7 mouse cellular contexts compared by ENCODE assay signal in genomic region chr17:27881518-27881917, GRCm38 (mm10). TPM values are rescaled to one million over a fixed set of nuclear protein-coding genes. Genes with fewer than 3 reads are reported as not detected.
DNase-seq lines count a peak whose midpoint lies in the region; ATAC-seq lines count a peak whose summit lies in the region.

No protein-coding gene starts in this region.

- H3K36me3 ChIP-seq in forebrain, embryonic 12.5 days (replicated peaks), result peaks cover 60% of the 10 kb centered on the region

- H3K27ac ChIP-seq in forebrain, embryonic 12.5 days, result no peak overlapping the region

- 69% methylated on average over 11 of the region's 11 CpGs for WGBS in forebrain, embryonic 12.5 days

- H3K9ac ChIP-seq in forebrain, embryonic 12.5 days, result no peak overlapping the region

- no peak overlapping the region for H3K4me2 ChIP-seq in forebrain, embryonic 12.5 days

- H3K4me3 ChIP-seq in forebrain, embryonic 12.5 days (replicated peaks), result no peak overlapping the region

- peak; percentile 18; the same call in 1 of the 2 replicates for ATAC-seq in common myeloid progenitor, adult 5-6 weeks (replicated peaks; ENCODE audit: low read depth, poor library complexity, severe bottlenecking)
- ATAC-seq in forebrain, embryonic 12.5 days (ENCODE audit: low FRiP score), result no peak

- H3K27me3 ChIP-seq in forebrain, embryonic 12.5 days, result no peaks in the 10 kb centered on the region

- no peaks in the 10 kb centered on the region for H3K4me1 ChIP-seq in forebrain, embryonic 12.5 days

- H3K9me3 ChIP-seq in forebrain, embryonic 12.5 days, result no peaks in the 10 kb centered on the region

- DNase-seq in kidney, adult 18-20 months, result peak; percentile 11
- no peak for DNase-seq in kidney, adult 11 months
- peak; percentile 60 for DNase-seq in R1 (ENCODE audit: low read depth, low spot score)
- peak; percentile 54 for DNase-seq in lung, postnatal 10 days
- no peak for DNase-seq in layer of hippocampus, adult 11-12 months (ENCODE audit: low spot score)

RNA-seq across cellular contexts. Expression of gene Uhrf1bp1, which starts 25.3 kb away (rescaled TPM):
- total RNA-seq in common myeloid progenitor, adult 5-6 weeks (2017), result 10.5 and 13.1 TPM in 2 replicates
- polyA plus RNA-seq in forebrain, embryonic 12.5 days (2016; fragmentation: Nextera tagmentation; extraction: Ambion mirVana), result 10.0 and 10.5 TPM in 2 replicates

RNA-seq across cellular contexts. Expression of gene Anks1, which starts 27.6 kb away (rescaled TPM):
- 28.7 and 40.5 TPM in 2 replicates for total RNA-seq in common myeloid progenitor, adult 5-6 weeks (2017)
- polyA plus RNA-seq in forebrain, embryonic 12.5 days (2016; fragmentation: Nextera tagmentation; extraction: Ambion mirVana), result 61.0 and 84.9 TPM in 2 replicates

RNA-seq across cellular contexts. Expression of gene Taf11, which starts 28.1 kb away (rescaled TPM):
- 29.2 and 35.7 TPM in 2 replicates for total RNA-seq in common myeloid progenitor, adult 5-6 weeks (2017)
- polyA plus RNA-seq in forebrain, embryonic 12.5 days (2016; fragmentation: Nextera tagmentation; extraction: Ambion mirVana), result 100 and 101 TPM in 2 replicates

RNA-seq across cellular contexts. Expression of gene Snrpc, which starts 43.6 kb away (rescaled TPM):
- 116 and 132 TPM in 2 replicates for total RNA-seq in common myeloid progenitor, adult 5-6 weeks (2017)
- 367 and 371 TPM in 2 replicates for polyA plus RNA-seq in forebrain, embryonic 12.5 days (2016; fragmentation: Nextera tagmentation; extraction: Ambion mirVana)

Comparison
In these comparisons a context has a peak if more than half of its experiments do, and no peak if none do; other contexts are left out.
1. DNase-seq: peak in kidney, adult 18-20 months (single experiment), R1 (single experiment) and lung, postnatal 10 days (single experiment); none in kidney, adult 11 months (single experiment) and layer of hippocampus, adult 11-12 months (single experiment).